Mouse (Mus musculus): ENCODE results near the gene Plcg2. TPM values are rescaled to one million over a fixed set of nuclear protein-coding genes. Genes with fewer than 3 reads are reported as not detected.

The Plcg2 gene
- polyA plus RNA-seq, 1 experiment from 2014 or later = 3.8 TPM

GRCm38 (mm10) chr8:117532381-117532972, 34.4 kb downstream of the Plcg2 start:
- 89% methylated on average over 15 of the region's 15 CpGs for WGBS
- H3K36me3 ChIP-seq = no peaks in the 10 kb centered on the region

GRCm38 (mm10) chr8:117536862-117537261, 38.8 kb downstream of the Plcg2 start:
- Histone ChIP-seq H3K4me1 (no peaks in the 10 kb centered on the region), H3K4me3 (no peak overlapping the region), H3K27me3 (ENCODE audit: low read depth, poor library complexity, severe bottlenecking) (no peaks in the 10 kb centered on the region), H3K9me3 (replicated peaks) (no peaks in the 10 kb centered on the region), H3K36me3 (no peaks in the 10 kb centered on the region), H3K27ac (replicated peaks) (no peak overlapping the region)
- WGBS = 81% methylated on average over 6 of the region's 6 CpGs
- no peak for DNase-seq (ENCODE audit: low spot score)

More at GRCm38 (mm10) chr8:117532381-117532972, 34.4 kb downstream of the Plcg2 start:
- Histone ChIP-seq H3K4me3 (no peak overlapping the region), H3K27me3 (ENCODE audit: low read depth, poor library complexity, severe bottlenecking) (no peaks in the 10 kb centered on the region), H3K27ac (replicated peaks) (no peak overlapping the region), H3K4me1 (no peaks in the 10 kb centered on the region), H3K9me3 (replicated peaks) (no peaks in the 10 kb centered on the region)
- no peak for DNase-seq (ENCODE audit: low spot score)

- H3K9me3 ChIP-seq (replicated peaks) = no peaks in the 10 kb centered on the region
Measured at GRCm38 (mm10) chr8:117537751-117538150, 39.7 kb downstream of the Plcg2 start.

GRCm38 (mm10) chr8:117542951-117543350, 44.9 kb downstream of the Plcg2 start:
- no peak overlapping the region for H3K4me3 ChIP-seq
- no peaks in the 10 kb centered on the region for H3K36me3 ChIP-seq
- H3K9me3 ChIP-seq (replicated peaks) = no peaks in the 10 kb centered on the region
- no peaks in the 10 kb centered on the region; the same call in 1 of the 2 replicates for H3K4me1 ChIP-seq
- DNase-seq (ENCODE audit: low spot score) = no peak
- no peaks in the 10 kb centered on the region for H3K27me3 ChIP-seq (ENCODE audit: low read depth, poor library complexity, severe bottlenecking)
- no peak overlapping the region for H3K27ac ChIP-seq (replicated peaks)

More at GRCm38 (mm10) chr8:117537751-117538150, 39.7 kb downstream of the Plcg2 start:
- no peaks in the 10 kb centered on the region for H3K4me1 ChIP-seq
- H3K27ac ChIP-seq (replicated peaks) = no peak overlapping the region
- DNase-seq (ENCODE audit: low spot score) = no peak
- no peaks in the 10 kb centered on the region for H3K36me3 ChIP-seq
- no peaks in the 10 kb centered on the region for H3K27me3 ChIP-seq (ENCODE audit: low read depth, poor library complexity, severe bottlenecking)
- no peak overlapping the region for H3K4me3 ChIP-seq
- WGBS = 83% methylated on average over 7 of the region's 7 CpGs

- no peaks in the 10 kb centered on the region for H3K27me3 ChIP-seq (ENCODE audit: low read depth, poor library complexity, severe bottlenecking)
- H3K4me3 ChIP-seq = no peak overlapping the region
- no peak overlapping the region for H3K27ac ChIP-seq (replicated peaks)
- H3K9me3 ChIP-seq (replicated peaks) = no peaks in the 10 kb centered on the region
- H3K36me3 ChIP-seq = no peaks in the 10 kb centered on the region
- no peak for DNase-seq (ENCODE audit: low spot score)
- no peaks in the 10 kb centered on the region; the same call in 1 of the 2 replicates for H3K4me1 ChIP-seq
- WGBS = 84% methylated on average over 6 of the region's 6 CpGs
Measured at GRCm38 (mm10) chr8:117543789-117544188, 45.7 kb downstream of the Plcg2 start.

GRCm38 (mm10) chr8:117545043-117545442, 47.0 kb downstream of the Plcg2 start:
- H3K27me3 ChIP-seq (ENCODE audit: low read depth, poor library complexity, severe bottlenecking) = no peaks in the 10 kb centered on the region
- no peak overlapping the region for H3K27ac ChIP-seq (replicated peaks)
- no peaks in the 10 kb centered on the region; the same call in 1 of the 2 replicates for H3K4me1 ChIP-seq
- no peak overlapping the region for H3K4me3 ChIP-seq
- 75% methylated on average over 8 of the region's 8 CpGs for WGBS
- DNase-seq (ENCODE audit: low spot score) = no peak
- H3K36me3 ChIP-seq = no peaks in the 10 kb centered on the region
- no peaks in the 10 kb centered on the region for H3K9me3 ChIP-seq (replicated peaks)

GRCm38 (mm10) chr8:117546386-117546785, 48.3 kb downstream of the Plcg2 start:
- DNase-seq (ENCODE audit: low spot score) = no peak
- H3K36me3 ChIP-seq = no peaks in the 10 kb centered on the region
- H3K4me3 ChIP-seq = no peak overlapping the region
- no peaks in the 10 kb centered on the region for H3K9me3 ChIP-seq (replicated peaks)
- 91% methylated on average over 5 of the region's 5 CpGs for WGBS
- H3K4me1 ChIP-seq = no peaks in the 10 kb centered on the region; the same call in 1 of the 2 replicates
- no peak overlapping the region for H3K27ac ChIP-seq (replicated peaks)
- H3K27me3 ChIP-seq (ENCODE audit: low read depth, poor library complexity, severe bottlenecking) = no peaks in the 10 kb centered on the region

- Histone ChIP-seq H3K4me1 (no peaks in the 10 kb centered on the region; the same call in 1 of the 2 replicates), H3K9me3 (replicated peaks) (no peaks in the 10 kb centered on the region), H3K27me3 (ENCODE audit: low read depth, poor library complexity, severe bottlenecking) (no peaks in the 10 kb centered on the region), H3K36me3 (no peaks in the 10 kb centered on the region), H3K27ac (replicated peaks) (no peak overlapping the region), H3K4me3 (no peak overlapping the region)
- no peak for DNase-seq (ENCODE audit: low spot score)
- 85% methylated on average over 5 of the region's 5 CpGs for WGBS
Measured at GRCm38 (mm10) chr8:117547945-117548344, 49.9 kb downstream of the Plcg2 start.

GRCm38 (mm10) chr8:117548453-117548852, 50.4 kb downstream of the Plcg2 start:
- Histone ChIP-seq H3K4me1 (no peaks in the 10 kb centered on the region; the same call in 1 of the 2 replicates), H3K36me3 (no peaks in the 10 kb centered on the region), H3K27me3 (ENCODE audit: low read depth, poor library complexity, severe bottlenecking) (no peaks in the 10 kb centered on the region), H3K27ac (replicated peaks) (no peak overlapping the region), H3K4me3 (no peak overlapping the region), H3K9me3 (replicated peaks) (no peaks in the 10 kb centered on the region)
- no peak for DNase-seq (ENCODE audit: low spot score)
- WGBS = 83% methylated on average over 4 of the region's 4 CpGs

GRCm38 (mm10) chr8:117550529-117550928, 52.4 kb downstream of the Plcg2 start:
- no peak for DNase-seq (ENCODE audit: low spot score)
- H3K36me3 ChIP-seq = no peaks in the 10 kb centered on the region
- no peaks in the 10 kb centered on the region for H3K9me3 ChIP-seq (replicated peaks)
- H3K4me1 ChIP-seq = no peaks in the 10 kb centered on the region
- no peak overlapping the region for H3K27ac ChIP-seq (replicated peaks)
- no peaks in the 10 kb centered on the region for H3K27me3 ChIP-seq (ENCODE audit: low read depth, poor library complexity, severe bottlenecking)
- H3K4me3 ChIP-seq = no peak overlapping the region
- WGBS = 83% methylated on average over 5 of the region's 5 CpGs

GRCm38 (mm10) chr8:117561014-117561413, 62.9 kb downstream of the Plcg2 start:
- no peak overlapping the region for H3K27ac ChIP-seq (replicated peaks)
- DNase-seq (ENCODE audit: low spot score) = no peak
- H3K36me3 ChIP-seq = no peaks in the 10 kb centered on the region
- H3K9me3 ChIP-seq (replicated peaks) = no peaks in the 10 kb centered on the region
- H3K27me3 ChIP-seq (ENCODE audit: low read depth, poor library complexity, severe bottlenecking) = peaks cover 29% of the 10 kb centered on the region
- 73% methylated on average over 4 of the region's 4 CpGs for WGBS
- peaks cover 12% of the 10 kb centered on the region for H3K4me1 ChIP-seq
- H3K4me3 ChIP-seq = no peak overlapping the region

GRCm38 (mm10) chr8:117561735-117562361, 63.8 kb downstream of the Plcg2 start:
- Histone ChIP-seq H3K4me3 (peak overlapping the region; percentile 38), H3K27me3 (ENCODE audit: low read depth, poor library complexity, severe bottlenecking) (peaks cover 29% of the 10 kb centered on the region), H3K27ac (replicated peaks) (peak overlapping the region; percentile 13; the same call in 1 of the 2 replicates), H3K9me3 (replicated peaks) (no peaks in the 10 kb centered on the region), H3K4me1 (peaks cover 12% of the 10 kb centered on the region), H3K36me3 (no peaks in the 10 kb centered on the region)
- no peak for DNase-seq (ENCODE audit: low spot score)
- 22% methylated on average over 17 of the region's 17 CpGs for WGBS

- H3K9me3 ChIP-seq (replicated peaks) = no peaks in the 10 kb centered on the region
- no peaks in the 10 kb centered on the region for H3K36me3 ChIP-seq
- peaks cover 29% of the 10 kb centered on the region for H3K27me3 ChIP-seq (ENCODE audit: low read depth, poor library complexity, severe bottlenecking)
- peak; percentile 18 for DNase-seq (ENCODE audit: low spot score)
- H3K4me3 ChIP-seq = peak overlapping the region; percentile 38
- 28% methylated on average over 16 of the region's 16 CpGs for WGBS
- peaks cover 12% of the 10 kb centered on the region for H3K4me1 ChIP-seq
- peak overlapping the region; percentile 13; the same call in 1 of the 2 replicates for H3K27ac ChIP-seq (replicated peaks)
Measured at GRCm38 (mm10) chr8:117562445-117563014, 64.4 kb downstream of the Plcg2 start.
